In genomic region chr12:103685386-103685785, GRCm38 (mm10) we compare ENCODE assay signal across 33 mouse cellular contexts. TPM values are rescaled to one million over a fixed set of nuclear protein-coding genes. Genes with fewer than 3 reads are reported as not detected.
DNase-seq lines count a peak whose midpoint lies in the region; ATAC-seq and TF ChIP-seq lines count a peak whose summit lies in the region.
"Had no signal": no experiment of that assay in that cellular context is flagged by ENCODE, and none has a peak within 500 bp of the region (broad histone marks: within the 10 kb centered on the region; RNA-seq: fewer than 3 reads in every experiment).

No protein-coding gene starts in this region.

- H3K4me3 ChIP-seq in liver, embryonic 11.5 days (ENCODE audit: low read depth, low read length) = no peak overlapping the region
- no peak overlapping the region for H3K4me3 ChIP-seq in liver, embryonic 14.5 days (ENCODE audit: insufficient read depth in 1 of 2, low read depth in 2 of 2, low read length in 2 of 2)
- H3K4me3 ChIP-seq: heart, adult 2 months; heart, embryonic 10.5 days; heart, embryonic 13.5 days had no signal

- H3K4me2 ChIP-seq in liver, embryonic 11.5 days = no peak overlapping the region
- no peak overlapping the region for H3K4me2 ChIP-seq in liver, embryonic 14.5 days (ENCODE audit: low read depth)
- H3K4me2 ChIP-seq: heart, embryonic 13.5 days; hindbrain, embryonic 14.5 days had no signal

- ATAC-seq in liver, embryonic 11.5 days (replicated peaks; ENCODE audit: low FRiP score) = peak; percentile 42; the same call in 1 of the 2 replicates
- ATAC-seq in liver, embryonic 14.5 days (ENCODE audit: insufficient read depth) = peak; percentile 63
- ATAC-seq: CD4-positive, CD25-positive, alpha-beta regulatory T cell, adult 4 months; forebrain, embryonic 14.5 days; forebrain, postnatal 0 days; hindbrain, postnatal 0 days had no signal

- WGBS in liver, embryonic 11.5 days = 35% methylated on average over 3 of the region's 3 CpGs
- WGBS in liver, embryonic 14.5 days (ENCODE audit: insufficient replicate concordance) = 31% methylated on average over 3 of the region's 3 CpGs

- no peak overlapping the region for H3K9ac ChIP-seq in liver, embryonic 11.5 days (ENCODE audit: low read depth, low read length)
- no peak overlapping the region for H3K9ac ChIP-seq in liver, embryonic 14.5 days (replicated peaks)
- H3K9ac ChIP-seq: forebrain, postnatal 0 days; heart, embryonic 13.5 days; hindbrain, embryonic 14.5 days had no signal

- H3K27me3 ChIP-seq in liver, embryonic 11.5 days (replicated peaks; ENCODE audit: control insufficient read depth, insufficient read depth, low read length) = no peaks in the 10 kb centered on the region
- no peaks in the 10 kb centered on the region for H3K27me3 ChIP-seq in liver, embryonic 14.5 days (ENCODE audit: control insufficient read depth, insufficient read depth, low read length)
- H3K27me3 ChIP-seq: heart, embryonic 13.5 days had no signal

- no peaks in the 10 kb centered on the region for H3K36me3 ChIP-seq in liver, embryonic 11.5 days (ENCODE audit: control insufficient read depth, insufficient read depth, low read length)
- no peaks in the 10 kb centered on the region for H3K36me3 ChIP-seq in liver, embryonic 14.5 days (replicated peaks; ENCODE audit: control insufficient read depth, insufficient read depth, low read depth)
- H3K36me3 ChIP-seq: heart, embryonic 10.5 days; heart, embryonic 13.5 days had no signal

- TF ChIP-seq EP300 in liver, embryonic 14.5 days (IDR thresholded peaks at IDR 0.05; ENCODE audit: low read depth) = no peak

- no peak for TF ChIP-seq CTCF in liver, embryonic 14.5 days (IDR thresholded peaks at IDR 0.05; ENCODE audit: low read depth)

- no peaks in the 10 kb centered on the region for H3K9me3 ChIP-seq in liver, embryonic 11.5 days (ENCODE audit: control insufficient read depth, low read length)
- H3K9me3 ChIP-seq in liver, embryonic 14.5 days (ENCODE audit: control insufficient read depth, low read length) = no peaks in the 10 kb centered on the region
- H3K9me3 ChIP-seq: heart, embryonic 10.5 days; heart, embryonic 13.5 days had no signal

- H3K27ac ChIP-seq in liver, embryonic 11.5 days (ENCODE audit: low read depth, low read length) = no peak overlapping the region
- H3K27ac ChIP-seq in liver, embryonic 14.5 days = no peak overlapping the region
- H3K27ac ChIP-seq: heart, adult 2 months; heart, embryonic 10.5 days; heart, embryonic 13.5 days; hindbrain, embryonic 14.5 days; hindbrain, postnatal 0 days had no signal

- no peaks in the 10 kb centered on the region for H3K4me1 ChIP-seq in liver, embryonic 11.5 days (replicated peaks; ENCODE audit: control insufficient read depth, insufficient read depth, low read length)
- peaks cover 0 to 18% of the 10 kb centered on the region in 2 experiments; a peak in 2 of 4 replicates for H3K4me1 ChIP-seq in liver, embryonic 14.5 days (replicated peaks; ENCODE audit: control insufficient read depth in 2 of 2, insufficient read depth in 2 of 2, low read length in 1 of 2)

- peak; percentile 32 for DNase-seq in brain, adult 2 months (ENCODE audit: low read depth, low spot score)
- no peak for DNase-seq in liver, embryonic 11.5 days (ENCODE audit: low spot score)
- DNase-seq in liver, embryonic 14.5 days (ENCODE audit: low read depth in 3 of 3, low spot score in 3 of 3) = peak; percentile 22 to 36 (median 26)
- DNase-seq in yolk sac, embryonic 10.5 days (ENCODE audit: low spot score) = peak; percentile 82
- DNase-seq in spleen, postnatal 4 days (ENCODE audit: low spot score in 2 of 2) = no peak
- DNase-seq in thymus, postnatal 14 days = no peak
- DNase-seq: adrenal gland, adult 2 months; adrenal gland, postnatal 14 days; cerebellum, adult 11-12 months; cerebellum, adult 8-10 months; cerebellum, postnatal 10 days; cerebellum, postnatal 36 days; embryo, embryonic 11 days; forebrain, postnatal 0 days; gastrocnemius, postnatal 10 days; gastrocnemius, postnatal 36 days; heart, adult 2 months; heart, postnatal 14 days; heart, postnatal 4 days had no signal

RNA-seq across cellular contexts. Expression of gene Serpina16, which starts 9.4 kb away (rescaled TPM):
- polyA plus RNA-seq in liver, embryonic 11.5 days (2014; fragmentation: Nextera tagmentation; extraction: Ambion mirVana) = not detected in 2 replicates
- 0.03 and 0.04 TPM in 2 replicates for polyA plus RNA-seq in liver, embryonic 14.5 days (2012; rRNA removed)
- 0.06 and 0.11 TPM in 2 replicates for polyA plus RNA-seq in liver, embryonic 14.5 days (2014; fragmentation: Nextera tagmentation; extraction: Ambion mirVana)
- polyA plus RNA-seq: adrenal gland, adult 2 months; brain, embryonic 14.5 days; C2C12; CD4-positive, CD25-positive, alpha-beta regulatory T cell, adult 4 months; cortical plate, adult 2 months; embryonic facial prominence, embryonic 11.5 days; embryonic facial prominence, embryonic 14.5 days; forebrain, embryonic 11.5 days; forebrain, embryonic 14.5 days; forebrain, postnatal 0 days; heart, adult 2 months; heart, embryonic 10.5 days; heart, embryonic 13.5 days; heart, embryonic 16.5 days; hindbrain, embryonic 11.5 days; hindbrain, embryonic 14.5 days; hindbrain, postnatal 0 days had no signal

RNA-seq across cellular contexts. Expression of gene Serpina1f, which starts 9.9 kb away (rescaled TPM):
- 0.16 and 0.17 TPM in 2 replicates for polyA plus RNA-seq in liver, embryonic 11.5 days (2014; fragmentation: Nextera tagmentation; extraction: Ambion mirVana)
- not detected in 2 replicates for polyA plus RNA-seq in liver, embryonic 14.5 days (2012; rRNA removed)
- 0.18 TPM in 1 of 2 replicates, not detected in the other for polyA plus RNA-seq in liver, embryonic 14.5 days (2014; fragmentation: Nextera tagmentation; extraction: Ambion mirVana)
- polyA plus RNA-seq: adrenal gland, adult 2 months; brain, embryonic 14.5 days; C2C12; CD4-positive, CD25-positive, alpha-beta regulatory T cell, adult 4 months; cortical plate, adult 2 months; embryonic facial prominence, embryonic 11.5 days; embryonic facial prominence, embryonic 14.5 days; forebrain, embryonic 11.5 days; forebrain, embryonic 14.5 days; forebrain, postnatal 0 days; heart, adult 2 months; heart, embryonic 13.5 days; heart, embryonic 16.5 days; hindbrain, embryonic 11.5 days; hindbrain, embryonic 14.5 days; hindbrain, postnatal 0 days had no signal

RNA-seq across cellular contexts. Expression of gene Serpina6, which starts 28.4 kb away (rescaled TPM):
- polyA plus RNA-seq in liver, embryonic 11.5 days (2014; fragmentation: Nextera tagmentation; extraction: Ambion mirVana) = 847 and 933 TPM in 2 replicates
- polyA plus RNA-seq in liver, embryonic 14.5 days (2012; rRNA removed) = 793 and 825 TPM in 2 replicates
- polyA plus RNA-seq in liver, embryonic 14.5 days (2014; fragmentation: Nextera tagmentation; extraction: Ambion mirVana) = 1,383 and 1,635 TPM in 2 replicates
- polyA plus RNA-seq: CD4-positive, CD25-positive, alpha-beta regulatory T cell, adult 4 months; cortical plate, adult 2 months; forebrain, embryonic 11.5 days; forebrain, embryonic 14.5 days; forebrain, postnatal 0 days; heart, adult 2 months; hindbrain, embryonic 11.5 days; hindbrain, embryonic 14.5 days; hindbrain, postnatal 0 days had no signal

RNA-seq across cellular contexts. Expression of gene Serpina10, which starts 54.1 kb away (rescaled TPM):
- polyA plus RNA-seq in liver, embryonic 11.5 days (2014; fragmentation: Nextera tagmentation; extraction: Ambion mirVana) = 21.2 and 21.8 TPM in 2 replicates
- 11.5 and 23.7 TPM in 2 replicates for polyA plus RNA-seq in liver, embryonic 14.5 days (2012; rRNA removed)
- polyA plus RNA-seq in liver, embryonic 14.5 days (2014; fragmentation: Nextera tagmentation; extraction: Ambion mirVana) = 29.3 and 30.0 TPM in 2 replicates
- polyA plus RNA-seq: adrenal gland, adult 2 months; brain, embryonic 14.5 days; C2C12; CD4-positive, CD25-positive, alpha-beta regulatory T cell, adult 4 months; embryonic facial prominence, embryonic 14.5 days; forebrain, embryonic 11.5 days; heart, adult 2 months; heart, embryonic 16.5 days had no signal

Comparison
In these comparisons a context has a peak if more than half of its experiments do, and no peak if none do; other contexts are left out.
1. DNase-seq: peak in brain, adult 2 months (single experiment), liver, embryonic 14.5 days (3 of 3) and yolk sac, embryonic 10.5 days (single experiment); none in liver, embryonic 11.5 days (single experiment), spleen, postnatal 4 days (0 of 2) and thymus, postnatal 14 days (single experiment).